Mouse (Mus musculus) bone marrow, adult 2 months (tissue): Measurements from ENCODE around the gene Dusp7. TPM values are rescaled to one million over a fixed set of nuclear protein-coding genes. Genes with fewer than 3 reads are reported as not detected.

Experiments used
- H3K27ac ChIP-seq: fragments of 200-500 bp; 2 replicates; pipeline ENCODE4 v1.5.1; 2012; ENCODE audit warnings: low read depth, mild to moderate bottlenecking, control low read depth, inconsistent platforms, low read length; ENCODE audit not compliant: control insufficient read depth, poor library complexity, insufficient read depth
- H3K4me1 ChIP-seq: fragments of 200-500 bp; 2 replicates; pipeline ENCODE4 v1.6.1; 2011; ENCODE audit warnings: low read length; ENCODE audit not compliant: control insufficient read depth, insufficient read depth
- H3K4me3 ChIP-seq: fragments of 200-500 bp; replicated peaks from 2 replicates; pipeline ENCODE3; 2011; ENCODE audit warnings: mild to moderate bottlenecking, low read depth, low read length, control low read depth; ENCODE audit not compliant: control insufficient read depth
- CTCF ChIP-seq: fragments of 200-500 bp; IDR thresholded peaks from 2 replicates; pipeline ENCODE4 v1.5.1; 2011; ENCODE audit warnings: low read length, control low read depth; ENCODE audit not compliant: control insufficient read depth, insufficient read depth
- POLR2A ChIP-seq: fragments of 200-500 bp; IDR thresholded peaks from 2 replicates; pipeline ENCODE4 v1.6.1; 2011; ENCODE audit warnings: low read depth, mild to moderate bottlenecking, control low read depth, low read length, borderline replicate concordance; ENCODE audit not compliant: control insufficient read depth
- WGBS: fragments of 180-500 bp; shearing (Covaris S2); methylation state at CpG from one replicate; pipeline ENCODE4 v1.1.7; 2018; 5-methylcytosine and 5-hydroxymethylcytosine counted together
- polyA plus RNA-seq: library from polyadenylated mRNA; stranded (reverse); fragments of >200 nt; gene quantifications from 2 replicates; pipeline ENCODE4 v1.2.4, GENCODE M21; 2011; ENCODE audit warnings: low replicate concordance; ENCODE audit not compliant: missing spikeins, insufficient read depth, insufficient read length

Gene Dusp7
- polyA plus RNA-seq, 1 experiment = 11.6 TPM

GRCm38 (mm10) chr9:106399808-106400207 is 31.4 kb downstream of the Dusp7 start:
- WGBS = 94% methylated on average over 3 of the region's 3 CpGs
- 0 out of 2 replicates have a peak overlapping the region, but pooled peaks have one; percentile 41 for H3K27ac ChIP-seq
- no peak overlapping the region for H3K4me3 ChIP-seq
- TF ChIP-seq CTCF = no peak
- no peak for TF ChIP-seq POLR2A
- H3K4me1 ChIP-seq = peaks cover 5% of the 10 kb centered on the region; the same call in 1 of the 2 replicates

- Histone ChIP-seq H3K4me3 (no peak overlapping the region), H3K4me1 (peaks cover 6% of the 10 kb centered on the region; the same call in 1 of the 2 replicates), H3K27ac (no peak overlapping the region)
- WGBS = 66% methylated on average over 5 of the region's 5 CpGs
- TF ChIP-seq POLR2A (no peak), CTCF (no peak)
Observed at GRCm38 (mm10) chr9:106402149-106402548, 33.7 kb downstream of the Dusp7 start.

GRCm38 (mm10) chr9:106402607-106403375 is 34.4 kb downstream of the Dusp7 start:
- Histone ChIP-seq H3K4me3 (no peak overlapping the region), H3K4me1 (peaks cover 4% of the 10 kb centered on the region; the same call in 1 of the 2 replicates), H3K27ac (no peak overlapping the region)
- TF ChIP-seq CTCF (no peak), POLR2A (no peak)
- WGBS = 89% methylated on average over 16 of the region's 16 CpGs

GRCm38 (mm10) chr9:106405275-106405674 is 36.8 kb downstream of the Dusp7 start:
- Histone ChIP-seq H3K4me3 (no peak overlapping the region), H3K27ac (no peak overlapping the region), H3K4me1 (peaks cover 1% of the 10 kb centered on the region; the same call in 1 of the 2 replicates)
- no peak for TF ChIP-seq POLR2A
- no peak for TF ChIP-seq CTCF
- WGBS = 77% methylated on average over 6 of the region's 6 CpGs

- 58% methylated on average over 8 of the region's 8 CpGs for WGBS
- Histone ChIP-seq H3K4me1 (peaks cover 3% of the 10 kb centered on the region), H3K4me3 (no peak overlapping the region), H3K27ac (no peak overlapping the region)
- TF ChIP-seq CTCF (no peak), POLR2A (no peak)
Observed at GRCm38 (mm10) chr9:106406443-106407078, 38.1 kb downstream of the Dusp7 start.

- H3K4me1 ChIP-seq = peaks cover 7% of the 10 kb centered on the region
- no peak overlapping the region for H3K4me3 ChIP-seq
- no peak overlapping the region for H3K27ac ChIP-seq
- no peak for TF ChIP-seq POLR2A
- no peak for TF ChIP-seq CTCF
- WGBS = 96% methylated on average over 4 of the region's 4 CpGs
Observed at GRCm38 (mm10) chr9:106409096-106409495, 40.7 kb downstream of the Dusp7 start.

- H3K4me3 ChIP-seq = no peak overlapping the region
- peaks cover 7% of the 10 kb centered on the region for H3K4me1 ChIP-seq
- no peak overlapping the region for H3K27ac ChIP-seq
- WGBS = 80% methylated on average over 2 of the region's 2 CpGs
- TF ChIP-seq CTCF (no peak), POLR2A (no peak)
Observed at GRCm38 (mm10) chr9:106410086-106410650, 41.7 kb downstream of the Dusp7 start.

- H3K4me1 ChIP-seq = peaks cover 7% of the 10 kb centered on the region
- no peak overlapping the region for H3K4me3 ChIP-seq
- TF ChIP-seq CTCF = no peak
- TF ChIP-seq POLR2A = no peak
- no peak overlapping the region for H3K27ac ChIP-seq
- 7% methylated on average over 9 of the region's 9 CpGs for WGBS
Observed at GRCm38 (mm10) chr9:106411091-106411594, 42.7 kb downstream of the Dusp7 start.
